Mouse (Mus musculus) G1E (cell line): ENCODE data around the gene Itpk1.

Experiments
- CTCF ChIP-seq: IDR thresholded peaks from 2 replicates; pipeline ENCODE4 v1.5.1; 2012; ENCODE audit warnings: low read depth, low read length, inconsistent platforms, mixed read lengths
- GATA1 ChIP-seq: IDR thresholded peaks from 2 replicates; pipeline ENCODE4 v1.6.1; 2012; ENCODE audit warnings: borderline replicate concordance, low read length, inconsistent platforms, mixed read lengths
- POLR2AphosphoS5 ChIP-seq: IDR thresholded peaks from 2 replicates; pipeline ENCODE4 v1.6.1; 2012; ENCODE audit warnings: low read depth, low read length, inconsistent platforms; ENCODE audit not compliant: insufficient replicate concordance

DNA sequence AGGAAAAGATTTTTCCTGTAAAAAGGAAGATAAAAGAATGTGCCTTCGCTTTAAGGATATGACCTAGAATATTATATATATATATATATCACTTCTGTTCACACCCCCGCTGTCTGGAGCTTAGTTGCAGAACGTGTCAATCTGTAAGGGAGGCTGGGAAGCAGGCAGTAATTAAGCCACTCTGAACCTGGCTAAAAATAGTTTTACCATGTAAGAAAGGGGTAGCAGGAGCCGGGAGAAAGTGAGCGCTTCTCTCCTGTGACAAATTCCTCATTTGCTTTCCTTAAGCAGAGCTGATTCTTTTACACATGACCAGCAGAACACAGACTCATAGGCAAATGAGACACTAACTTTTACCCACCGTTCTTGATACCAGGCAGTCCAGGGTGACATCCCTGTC, 19.1 kb upstream of the Itpk1 start:
- TF ChIP-seq CTCF (no peak), POLR2AphosphoS5 (no peak), GATA1 (no peak)
